Mouse (Mus musculus): Measurements from ENCODE around the gene Pld3. TPM values are rescaled to one million over a fixed set of nuclear protein-coding genes. Genes with fewer than 3 reads are reported as not detected.

The Pld3 gene
- polyA plus RNA-seq, 1 experiment, result 60.5 TPM

GRCm38 (mm10) chr7:27543065-27543464, 10.0 kb downstream of the Pld3 start:
- TF ChIP-seq MAX (IDR thresholded peaks at IDR 0.05), result no peak
- TF ChIP-seq MYOD1 (IDR thresholded peaks at IDR 0.05; ENCODE audit: control insufficient read depth, insufficient read length, low read depth), result no peak
- TF ChIP-seq MYOG (IDR thresholded peaks at IDR 0.05; ENCODE audit: control insufficient read depth, extremely low read depth, insufficient read length), result no peak
- no peak for TF ChIP-seq FOSL1 (IDR thresholded peaks at IDR 0.05; ENCODE audit: insufficient read depth, low read length, poor library complexity, severe bottlenecking)
- TF ChIP-seq CEBPB (IDR thresholded peaks at IDR 0.05; ENCODE audit: low read depth), result no peak
- TF ChIP-seq CTCF (IDR thresholded peaks at IDR 0.05; ENCODE audit: control insufficient read depth, insufficient read depth, insufficient read length), result no peak
- no peak for TF ChIP-seq USF1 (IDR thresholded peaks at IDR 0.05; ENCODE audit: low read depth)
- H3K79me3 ChIP-seq (ENCODE audit: low read depth), result no peaks in the 10 kb centered on the region
- no peaks in the 10 kb centered on the region for H3K27me3 ChIP-seq (ENCODE audit: control insufficient read depth, insufficient read depth, insufficient read length)
- no peaks in the 10 kb centered on the region for H3K79me2 ChIP-seq (ENCODE audit: control insufficient read depth, insufficient read depth)
- no peaks in the 10 kb centered on the region for H3K36me3 ChIP-seq (ENCODE audit: control insufficient read depth, insufficient read depth)
- no peak overlapping the region for H3ac ChIP-seq (ENCODE audit: control insufficient read depth, insufficient read length, low read depth)
- no peak overlapping the region for H3K4me3 ChIP-seq (ENCODE audit: insufficient read depth, poor library complexity, severe bottlenecking)

GRCm38 (mm10) chr7:27542392-27543033, 10.5 kb downstream of the Pld3 start:
- H3K79me2 ChIP-seq (ENCODE audit: control insufficient read depth, insufficient read depth), result no peaks in the 10 kb centered on the region
- TF ChIP-seq MAX (IDR thresholded peaks at IDR 0.05), result no peak
- no peak for TF ChIP-seq CTCF (IDR thresholded peaks at IDR 0.05; ENCODE audit: control insufficient read depth, insufficient read depth, insufficient read length)
- TF ChIP-seq USF1 (IDR thresholded peaks at IDR 0.05; ENCODE audit: low read depth), result no peak
- no peak for TF ChIP-seq CEBPB (IDR thresholded peaks at IDR 0.05; ENCODE audit: low read depth)
- TF ChIP-seq MYOD1 (IDR thresholded peaks at IDR 0.05; ENCODE audit: control insufficient read depth, insufficient read length, low read depth), result no peak
- no peak for TF ChIP-seq FOSL1 (IDR thresholded peaks at IDR 0.05; ENCODE audit: insufficient read depth, low read length, poor library complexity, severe bottlenecking)
- no peak for TF ChIP-seq MYOG (IDR thresholded peaks at IDR 0.05; ENCODE audit: control insufficient read depth, extremely low read depth, insufficient read length)
- H3K36me3 ChIP-seq (ENCODE audit: control insufficient read depth, insufficient read depth), result no peaks in the 10 kb centered on the region
- no peaks in the 10 kb centered on the region for H3K27me3 ChIP-seq (ENCODE audit: control insufficient read depth, insufficient read depth, insufficient read length)
- peak overlapping the region; percentile 18 for H3K4me3 ChIP-seq (ENCODE audit: insufficient read depth, poor library complexity, severe bottlenecking)
- H3K79me3 ChIP-seq (ENCODE audit: low read depth), result no peaks in the 10 kb centered on the region
- H3ac ChIP-seq (ENCODE audit: control insufficient read depth, insufficient read length, low read depth), result peak overlapping the region; percentile 25

DNA sequence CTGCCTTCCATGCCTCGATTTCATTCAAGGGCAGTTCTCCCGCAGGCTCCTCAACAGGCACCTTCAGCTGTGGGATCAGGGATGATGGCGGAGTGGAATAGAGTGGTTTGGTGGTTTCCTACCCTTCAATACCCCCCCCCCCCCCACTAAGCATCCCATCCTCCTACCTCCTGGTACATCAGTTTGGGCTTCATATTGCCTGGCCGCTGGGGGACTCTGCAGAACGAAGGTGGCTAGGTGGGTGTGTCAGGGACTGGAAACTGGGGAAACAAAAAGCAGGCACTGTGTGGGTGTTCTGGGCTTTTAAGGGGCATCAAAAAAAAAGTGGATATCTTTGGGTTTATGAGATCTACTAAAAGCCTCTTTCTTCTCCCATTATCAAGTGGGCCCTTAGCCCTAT, 11.1 kb downstream of the Pld3 start:
- Histone ChIP-seq H3K36me3 (ENCODE audit: control insufficient read depth, insufficient read depth) (no peaks in the 10 kb centered on the region), H3K79me3 (ENCODE audit: low read depth) (no peaks in the 10 kb centered on the region), H3ac (ENCODE audit: control insufficient read depth, insufficient read length, low read depth) (no peak overlapping the region), H3K79me2 (ENCODE audit: control insufficient read depth, insufficient read depth) (no peaks in the 10 kb centered on the region), H3K4me3 (ENCODE audit: insufficient read depth, poor library complexity, severe bottlenecking) (no peak overlapping the region), H3K27me3 (ENCODE audit: control insufficient read depth, insufficient read depth, insufficient read length) (no peaks in the 10 kb centered on the region)
- TF ChIP-seq CTCF (IDR thresholded peaks at IDR 0.05; ENCODE audit: control insufficient read depth, insufficient read depth, insufficient read length), result no peak
- no peak for TF ChIP-seq MAX (IDR thresholded peaks at IDR 0.05)
- TF ChIP-seq MYOD1 (IDR thresholded peaks at IDR 0.05; ENCODE audit: control insufficient read depth, insufficient read length, low read depth), result no peak
- TF ChIP-seq USF1 (IDR thresholded peaks at IDR 0.05; ENCODE audit: low read depth), result no peak
- no peak for TF ChIP-seq MYOG (IDR thresholded peaks at IDR 0.05; ENCODE audit: control insufficient read depth, extremely low read depth, insufficient read length)
- TF ChIP-seq FOSL1 (IDR thresholded peaks at IDR 0.05; ENCODE audit: insufficient read depth, low read length, poor library complexity, severe bottlenecking), result no peak
- no peak for TF ChIP-seq CEBPB (IDR thresholded peaks at IDR 0.05; ENCODE audit: low read depth)

DNA sequence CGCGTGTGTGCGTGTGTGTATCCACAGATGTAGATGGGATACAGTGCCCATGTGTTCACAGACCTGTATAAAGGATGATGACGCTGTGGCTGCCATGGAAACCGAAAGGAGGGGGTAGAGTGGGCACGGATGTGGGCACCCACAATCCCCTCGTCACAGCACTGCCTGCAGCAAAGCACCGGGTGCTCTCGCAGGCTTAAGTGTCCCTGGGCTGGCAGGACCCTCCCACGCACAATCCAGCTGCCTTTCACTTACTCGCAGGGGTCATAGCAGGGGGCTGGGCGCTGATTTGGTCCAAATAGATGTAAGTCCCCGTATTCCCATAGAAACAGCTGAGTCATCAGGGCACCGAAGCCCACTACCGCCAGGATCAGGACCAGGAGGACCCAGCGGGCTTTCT, 11.6 kb downstream of the Pld3 start:
- H3K79me3 ChIP-seq (ENCODE audit: low read depth), result no peaks in the 10 kb centered on the region
- no peak overlapping the region for H3ac ChIP-seq (ENCODE audit: control insufficient read depth, insufficient read length, low read depth)
- no peaks in the 10 kb centered on the region for H3K27me3 ChIP-seq (ENCODE audit: control insufficient read depth, insufficient read depth, insufficient read length)
- H3K4me3 ChIP-seq (ENCODE audit: insufficient read depth, poor library complexity, severe bottlenecking), result no peak overlapping the region
- no peaks in the 10 kb centered on the region for H3K79me2 ChIP-seq (ENCODE audit: control insufficient read depth, insufficient read depth)
- no peaks in the 10 kb centered on the region for H3K36me3 ChIP-seq (ENCODE audit: control insufficient read depth, insufficient read depth)
- TF ChIP-seq FOSL1 (IDR thresholded peaks at IDR 0.05; ENCODE audit: insufficient read depth, low read length, poor library complexity, severe bottlenecking) (no peak), MAX (IDR thresholded peaks at IDR 0.05) (no peak), CTCF (IDR thresholded peaks at IDR 0.05; ENCODE audit: control insufficient read depth, insufficient read depth, insufficient read length) (no peak), CEBPB (IDR thresholded peaks at IDR 0.05; ENCODE audit: low read depth) (no peak), MYOG (IDR thresholded peaks at IDR 0.05; ENCODE audit: control insufficient read depth, extremely low read depth, insufficient read length) (no peak), USF1 (IDR thresholded peaks at IDR 0.05; ENCODE audit: low read depth) (no peak), MYOD1 (IDR thresholded peaks at IDR 0.05; ENCODE audit: control insufficient read depth, insufficient read length, low read depth) (no peak)

DNA sequence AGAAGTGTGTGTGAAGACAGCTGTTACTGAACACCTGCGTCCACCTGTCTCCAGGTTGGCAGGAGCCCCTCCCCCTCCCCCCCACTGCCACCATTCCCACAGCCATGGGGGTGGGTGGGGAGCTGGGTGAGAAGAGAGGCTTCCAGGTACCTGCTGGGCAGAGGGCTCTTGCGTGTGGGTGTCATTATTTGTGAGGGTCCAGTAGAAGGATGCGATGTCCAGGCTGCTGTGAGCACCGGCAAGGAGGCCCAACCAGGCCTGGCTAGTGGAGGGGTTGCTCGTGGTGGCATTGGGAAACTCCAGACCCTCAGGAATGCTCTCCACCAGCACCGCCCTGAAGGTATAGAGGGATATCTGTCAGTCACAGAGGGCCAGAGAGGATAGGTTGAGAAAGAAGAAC, 12.1 kb downstream of the Pld3 start:
- TF ChIP-seq CEBPB (IDR thresholded peaks at IDR 0.05; ENCODE audit: low read depth) (no peak), CTCF (IDR thresholded peaks at IDR 0.05; ENCODE audit: control insufficient read depth, insufficient read depth, insufficient read length) (no peak), MYOD1 (IDR thresholded peaks at IDR 0.05; ENCODE audit: control insufficient read depth, insufficient read length, low read depth) (no peak), MAX (IDR thresholded peaks at IDR 0.05) (no peak), FOSL1 (IDR thresholded peaks at IDR 0.05; ENCODE audit: insufficient read depth, low read length, poor library complexity, severe bottlenecking) (no peak), MYOG (IDR thresholded peaks at IDR 0.05; ENCODE audit: control insufficient read depth, extremely low read depth, insufficient read length) (no peak)
- Histone ChIP-seq H3K79me2 (ENCODE audit: control insufficient read depth, insufficient read depth) (no peaks in the 10 kb centered on the region), H3K36me3 (ENCODE audit: control insufficient read depth, insufficient read depth) (no peaks in the 10 kb centered on the region), H3K79me3 (ENCODE audit: low read depth) (no peaks in the 10 kb centered on the region), H3K27me3 (ENCODE audit: control insufficient read depth, insufficient read depth, insufficient read length) (no peaks in the 10 kb centered on the region), H3K4me3 (ENCODE audit: insufficient read depth, poor library complexity, severe bottlenecking) (no peak overlapping the region), H3ac (ENCODE audit: control insufficient read depth, insufficient read length, low read depth) (no peak overlapping the region)
